Mouse (Mus musculus): ENCODE results near the gene 3110001I22Rik. TPM values are rescaled to one million over a fixed set of nuclear protein-coding genes. Genes with fewer than 3 reads are reported as not detected.
"Not testable (repeated sequence)": the region's sequence is repeated elsewhere in the genome, so short reads cannot be mapped to it uniquely, and the experiment has no call there.

Gene 3110001I22Rik
- polyA plus RNA-seq (2014; fragmentation: Nextera tagmentation; extraction: Ambion mirVana): 2.8 and 3.5 TPM in 2 replicates

DNA sequence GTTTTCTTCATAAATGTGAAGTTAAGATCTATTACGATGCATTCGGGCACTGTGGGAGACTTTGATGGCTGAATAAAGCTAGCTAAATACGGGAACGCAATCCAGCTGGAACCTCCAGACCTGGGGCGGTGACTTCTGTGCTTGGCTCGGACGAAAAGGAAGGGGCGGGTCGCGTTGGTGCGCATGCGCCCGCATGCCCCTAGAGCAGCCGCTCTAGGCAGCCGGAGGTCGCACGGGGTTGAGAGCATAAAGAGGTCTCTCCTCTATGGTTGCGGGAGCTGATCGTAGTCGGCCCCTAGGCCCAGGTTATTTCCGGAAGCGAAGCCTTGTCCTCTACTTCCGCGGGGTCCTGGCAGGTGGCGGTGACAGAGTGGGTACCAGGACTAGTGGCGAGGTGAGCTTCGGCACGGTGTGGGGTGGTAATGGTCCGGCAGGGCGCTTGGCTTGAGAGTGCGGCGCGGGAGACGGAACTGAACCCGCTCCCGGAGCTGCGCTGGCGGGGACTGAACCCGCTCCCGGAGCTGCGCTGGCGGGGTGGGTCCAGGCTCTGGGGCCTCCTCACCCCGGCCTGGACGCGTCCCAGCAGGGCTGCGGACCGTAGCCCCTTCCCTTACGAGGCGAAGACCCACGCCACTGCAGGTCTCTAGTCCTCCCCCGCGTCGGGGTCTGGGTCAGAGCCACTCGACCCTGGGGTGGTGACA is at the start of gene 3110001I22Rik, which contains the start of gene Bfar:
TSS of gene 3110001I22Rik (plus strand) at position 245 of the 701 bp plus-strand sequence.
TSS of gene Bfar (plus strand) at position 174 of the 701 bp plus-strand sequence.
- H3K4me3 ChIP-seq (ENCODE audit: control insufficient read depth in 1 of 2, insufficient read depth in 1 of 2, low read depth in 1 of 2, low read length in 2 of 2): peak within 1 kb of the TSS; percentile 75 to 87
- no peaks in the 10 kb centered on the region for H3K27me3 ChIP-seq (ENCODE audit: control insufficient read depth, insufficient read depth, low read length)
- peaks cover 7 to 20% of the 10 kb centered on the region in 2 experiments; a peak in 3 of 4 replicates for H3K4me1 ChIP-seq (ENCODE audit: control insufficient read depth in 2 of 2, insufficient read depth in 2 of 2, low read length in 2 of 2)
- H3K9ac ChIP-seq (ENCODE audit: low read length): peak within 1 kb of the TSS; percentile 92
- ATAC-seq (ENCODE audit: insufficient number of reproducible peaks, insufficient read depth, low FRiP score, low read depth): peak; percentile 90
- H3K36me3 ChIP-seq (ENCODE audit: control insufficient read depth, insufficient read depth, low read length): peaks cover 7% of the 10 kb centered on the region
- H3K9me3 ChIP-seq (ENCODE audit: control insufficient read depth, low read length): no peaks in the 10 kb centered on the region
- WGBS: under 1% methylated on average over 53 of the region's 54 CpGs
- H3K27ac ChIP-seq (replicated peaks in 1 of 2; ENCODE audit: control insufficient read depth in 1 of 2, insufficient read depth in 1 of 2, low read depth in 2 of 2, low read length in 2 of 2): peak within 1 kb of the TSS; percentile 90 to 91
- peak within 1 kb of the TSS; percentile 66 for H3K4me2 ChIP-seq (ENCODE audit: low read length)

DNA sequence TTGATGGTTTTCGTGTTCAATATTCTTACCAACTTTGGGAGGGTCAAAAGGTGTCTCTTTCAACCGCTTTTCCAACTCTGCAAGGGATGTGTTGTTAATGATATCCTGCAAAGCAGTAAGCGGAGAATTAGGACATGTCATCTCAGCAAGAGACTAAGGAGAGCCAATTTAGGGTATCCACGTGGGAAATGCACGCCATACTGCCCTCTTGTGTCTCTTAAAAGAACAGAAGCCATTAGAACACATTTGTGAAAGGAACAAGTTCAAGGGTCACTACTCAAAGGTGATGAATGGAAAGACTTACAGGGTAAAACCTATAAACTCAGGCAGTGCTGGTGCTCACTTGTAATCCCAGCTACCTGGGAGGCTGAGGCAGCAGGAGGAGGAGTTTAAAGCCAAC is 43.4 kb upstream of the 3110001I22Rik start:
- ATAC-seq (ENCODE audit: insufficient number of reproducible peaks, insufficient read depth, low FRiP score, low read depth): no peak
- H3K36me3 ChIP-seq (ENCODE audit: control insufficient read depth, insufficient read depth, low read length): peaks cover 86% of the 10 kb centered on the region
- H3K4me3 ChIP-seq (ENCODE audit: control insufficient read depth in 1 of 2, insufficient read depth in 1 of 2, low read depth in 1 of 2, low read length in 2 of 2): no peak overlapping the region

DNA sequence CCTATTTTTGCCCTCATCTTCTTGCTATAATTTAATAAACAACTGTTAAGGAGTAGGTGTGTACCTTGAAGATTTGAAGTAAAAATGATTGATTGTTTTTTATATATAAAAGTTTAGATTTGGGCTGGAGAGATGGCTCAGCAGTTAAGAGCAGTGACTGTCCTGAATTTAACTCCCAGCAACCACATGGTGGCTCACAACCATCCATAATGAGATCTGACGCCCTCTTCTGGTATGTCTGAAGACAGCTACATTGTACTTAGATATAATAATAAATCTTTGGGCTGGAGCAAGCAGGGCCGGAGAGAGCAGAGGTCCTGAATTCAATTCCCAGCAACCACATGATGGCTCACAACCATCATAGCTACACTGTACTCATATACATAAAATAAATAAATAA is 33.5 kb upstream of the 3110001I22Rik start:
- H3K36me3 ChIP-seq (ENCODE audit: control insufficient read depth, insufficient read depth, low read length): peaks cover 46% of the 10 kb centered on the region
- not testable (repeated sequence) for ATAC-seq (ENCODE audit: insufficient number of reproducible peaks, insufficient read depth, low FRiP score, low read depth); H3K27ac ChIP-seq (replicated peaks in 1 of 2; ENCODE audit: control insufficient read depth in 1 of 2, insufficient read depth in 1 of 2, low read depth in 2 of 2, low read length in 2 of 2); H3K27me3 ChIP-seq (ENCODE audit: control insufficient read depth, insufficient read depth, low read length); H3K4me2 ChIP-seq (ENCODE audit: low read length); H3K4me1 ChIP-seq (ENCODE audit: control insufficient read depth in 2 of 2, insufficient read depth in 2 of 2, low read length in 2 of 2); H3K9me3 ChIP-seq (ENCODE audit: control insufficient read depth, low read length); H3K4me3 ChIP-seq (ENCODE audit: control insufficient read depth in 1 of 2, insufficient read depth in 1 of 2, low read depth in 1 of 2, low read length in 2 of 2); H3K9ac ChIP-seq (ENCODE audit: low read length)
- WGBS: 55% methylated on average over 2 of the region's 2 CpGs

More for the DNA sequence above, 43.4 kb upstream of the 3110001I22Rik start:
- Histone ChIP-seq H3K9ac (ENCODE audit: low read length) (no peak overlapping the region), H3K27me3 (ENCODE audit: control insufficient read depth, insufficient read depth, low read length) (no peaks in the 10 kb centered on the region), H3K4me1 (ENCODE audit: control insufficient read depth in 2 of 2, insufficient read depth in 2 of 2, low read length in 2 of 2) (no peaks in the 10 kb centered on the region), H3K9me3 (ENCODE audit: control insufficient read depth, low read length) (no peaks in the 10 kb centered on the region), H3K27ac (replicated peaks in 1 of 2; ENCODE audit: control insufficient read depth in 1 of 2, insufficient read depth in 1 of 2, low read depth in 2 of 2, low read length in 2 of 2) (no peak overlapping the region), H3K4me2 (ENCODE audit: low read length) (no peak overlapping the region)
- WGBS: 55% methylated on average over 5 of the region's 5 CpGs

DNA sequence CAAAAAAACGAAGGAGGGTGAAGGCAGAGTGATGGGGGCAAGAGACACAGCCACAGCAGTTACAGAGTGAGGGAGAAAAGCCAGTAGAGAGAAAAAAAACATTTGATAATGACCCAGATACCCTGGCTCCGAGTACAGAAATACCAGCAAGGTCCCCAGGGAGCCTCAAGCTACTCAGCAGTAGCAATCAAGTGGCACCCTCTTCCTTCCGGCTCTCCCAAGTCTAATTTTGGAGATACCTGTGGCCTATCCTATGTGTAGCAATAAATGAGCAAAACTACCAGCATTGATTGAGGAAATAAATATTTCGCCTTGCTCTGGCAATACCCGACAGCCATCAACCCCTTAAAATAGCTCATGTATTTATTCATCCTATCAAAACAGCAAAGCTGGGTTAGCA is 32.2 kb upstream of the 3110001I22Rik start:
- H3K4me2 ChIP-seq (ENCODE audit: low read length): no peak overlapping the region
- no peaks in the 10 kb centered on the region for H3K9me3 ChIP-seq (ENCODE audit: control insufficient read depth, low read length)
- H3K4me3 ChIP-seq (ENCODE audit: control insufficient read depth in 1 of 2, insufficient read depth in 1 of 2, low read depth in 1 of 2, low read length in 2 of 2): no peak overlapping the region
- no peaks in the 10 kb centered on the region for H3K27me3 ChIP-seq (ENCODE audit: control insufficient read depth, insufficient read depth, low read length)
- H3K36me3 ChIP-seq (ENCODE audit: control insufficient read depth, insufficient read depth, low read length): peaks cover 44% of the 10 kb centered on the region
- no peaks in the 10 kb centered on the region for H3K4me1 ChIP-seq (ENCODE audit: control insufficient read depth in 2 of 2, insufficient read depth in 2 of 2, low read length in 2 of 2)
- ATAC-seq (ENCODE audit: insufficient number of reproducible peaks, insufficient read depth, low FRiP score, low read depth): no peak
- H3K27ac ChIP-seq (replicated peaks in 1 of 2; ENCODE audit: control insufficient read depth in 1 of 2, insufficient read depth in 1 of 2, low read depth in 2 of 2, low read length in 2 of 2): no peak overlapping the region
- H3K9ac ChIP-seq (ENCODE audit: low read length): no peak overlapping the region
- 80% methylated on average over 5 of the region's 5 CpGs for WGBS

- peaks cover 43% of the 10 kb centered on the region for H3K36me3 ChIP-seq (ENCODE audit: control insufficient read depth, insufficient read depth, low read length)
- no peaks in the 10 kb centered on the region for H3K9me3 ChIP-seq (ENCODE audit: control insufficient read depth, low read length)
- 76% methylated on average over 7 of the region's 7 CpGs for WGBS
These were observed 31.7 kb upstream of the 3110001I22Rik start for GRCm38 (mm10) chr16:13640064-13640463.

DNA sequence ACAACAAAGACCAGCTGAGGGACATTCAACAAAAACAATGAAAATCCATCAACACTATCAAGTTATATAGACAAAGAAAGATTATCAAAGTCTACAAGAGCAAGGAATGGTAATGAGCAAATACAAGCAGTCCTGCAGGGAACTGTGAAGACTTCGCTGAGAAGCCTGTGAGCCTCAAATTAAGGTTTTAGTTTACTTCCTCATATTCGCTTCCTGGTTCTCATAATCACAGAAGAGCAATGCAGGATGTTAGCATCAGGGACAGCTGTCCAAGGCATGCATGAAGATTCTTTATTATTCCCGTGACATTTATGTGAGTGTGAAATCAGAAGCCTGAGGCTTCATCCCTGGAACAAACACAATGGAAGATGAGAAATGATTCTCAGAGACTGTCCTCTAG is 27.3 kb upstream of the 3110001I22Rik start:
- Histone ChIP-seq H3K4me1 (ENCODE audit: control insufficient read depth in 2 of 2, insufficient read depth in 2 of 2, low read length in 2 of 2) (no peaks in the 10 kb centered on the region), H3K27me3 (ENCODE audit: control insufficient read depth, insufficient read depth, low read length) (no peaks in the 10 kb centered on the region), H3K9me3 (ENCODE audit: control insufficient read depth, low read length) (no peaks in the 10 kb centered on the region), H3K4me3 (ENCODE audit: control insufficient read depth in 1 of 2, insufficient read depth in 1 of 2, low read depth in 1 of 2, low read length in 2 of 2) (no peak overlapping the region), H3K36me3 (ENCODE audit: control insufficient read depth, insufficient read depth, low read length) (peaks cover 55% of the 10 kb centered on the region), H3K4me2 (ENCODE audit: low read length) (no peak overlapping the region), H3K9ac (ENCODE audit: low read length) (no peak overlapping the region), H3K27ac (replicated peaks in 1 of 2; ENCODE audit: control insufficient read depth in 1 of 2, insufficient read depth in 1 of 2, low read depth in 2 of 2, low read length in 2 of 2) (no peak overlapping the region)
- no peak for ATAC-seq (ENCODE audit: insufficient number of reproducible peaks, insufficient read depth, low FRiP score, low read depth)
- WGBS: 89% methylated on average over 3 of the region's 3 CpGs

More at GRCm38 (mm10) chr16:13640064-13640463, 31.7 kb upstream of the 3110001I22Rik start:
- no peaks in the 10 kb centered on the region for H3K4me1 ChIP-seq (ENCODE audit: control insufficient read depth in 2 of 2, insufficient read depth in 2 of 2, low read length in 2 of 2)
- no peak overlapping the region for H3K4me3 ChIP-seq (ENCODE audit: control insufficient read depth in 1 of 2, insufficient read depth in 1 of 2, low read depth in 1 of 2, low read length in 2 of 2)
- ATAC-seq (ENCODE audit: insufficient number of reproducible peaks, insufficient read depth, low FRiP score, low read depth): no peak
- no peaks in the 10 kb centered on the region for H3K27me3 ChIP-seq (ENCODE audit: control insufficient read depth, insufficient read depth, low read length)
- no peak overlapping the region for H3K27ac ChIP-seq (replicated peaks in 1 of 2; ENCODE audit: control insufficient read depth in 1 of 2, insufficient read depth in 1 of 2, low read depth in 2 of 2, low read length in 2 of 2)
- H3K4me2 ChIP-seq (ENCODE audit: low read length): no peak overlapping the region
- H3K9ac ChIP-seq (ENCODE audit: low read length): no peak overlapping the region

DNA sequence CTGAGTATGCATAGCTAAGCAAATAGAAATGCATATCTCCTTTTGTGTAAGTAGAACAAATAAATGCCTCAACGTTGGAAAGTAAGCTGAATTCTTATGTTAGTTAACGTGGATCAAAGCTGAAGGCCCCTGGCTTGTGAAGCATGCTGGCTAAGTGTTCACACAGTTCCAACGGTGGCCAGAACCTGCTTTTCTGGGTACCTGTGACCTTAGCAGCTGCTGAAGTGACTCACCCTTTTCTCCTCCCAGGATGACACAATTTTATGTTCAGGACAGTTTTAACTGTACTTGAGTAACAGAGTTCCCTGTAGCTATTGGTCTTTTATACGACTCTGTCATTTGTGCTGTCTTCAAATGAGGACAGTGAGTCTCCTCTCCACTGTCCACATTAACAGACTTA is 25.8 kb upstream of the 3110001I22Rik start:
- Histone ChIP-seq H3K4me3 (ENCODE audit: control insufficient read depth in 1 of 2, insufficient read depth in 1 of 2, low read depth in 1 of 2, low read length in 2 of 2) (no peak overlapping the region), H3K36me3 (ENCODE audit: control insufficient read depth, insufficient read depth, low read length) (peaks cover 65% of the 10 kb centered on the region), H3K4me1 (ENCODE audit: control insufficient read depth in 2 of 2, insufficient read depth in 2 of 2, low read length in 2 of 2) (no peaks in the 10 kb centered on the region), H3K9ac (ENCODE audit: low read length) (no peak overlapping the region), H3K27ac (replicated peaks in 1 of 2; ENCODE audit: control insufficient read depth in 1 of 2, insufficient read depth in 1 of 2, low read depth in 2 of 2, low read length in 2 of 2) (no peak overlapping the region), H3K9me3 (ENCODE audit: control insufficient read depth, low read length) (no peaks in the 10 kb centered on the region), H3K27me3 (ENCODE audit: control insufficient read depth, insufficient read depth, low read length) (no peaks in the 10 kb centered on the region), H3K4me2 (ENCODE audit: low read length) (no peak overlapping the region)
- no peak for ATAC-seq (ENCODE audit: insufficient number of reproducible peaks, insufficient read depth, low FRiP score, low read depth)
- 85% methylated on average over 4 of the region's 4 CpGs for WGBS
